Mouse (Mus musculus): Measurements from ENCODE around the gene Tmem178b.

DNA sequence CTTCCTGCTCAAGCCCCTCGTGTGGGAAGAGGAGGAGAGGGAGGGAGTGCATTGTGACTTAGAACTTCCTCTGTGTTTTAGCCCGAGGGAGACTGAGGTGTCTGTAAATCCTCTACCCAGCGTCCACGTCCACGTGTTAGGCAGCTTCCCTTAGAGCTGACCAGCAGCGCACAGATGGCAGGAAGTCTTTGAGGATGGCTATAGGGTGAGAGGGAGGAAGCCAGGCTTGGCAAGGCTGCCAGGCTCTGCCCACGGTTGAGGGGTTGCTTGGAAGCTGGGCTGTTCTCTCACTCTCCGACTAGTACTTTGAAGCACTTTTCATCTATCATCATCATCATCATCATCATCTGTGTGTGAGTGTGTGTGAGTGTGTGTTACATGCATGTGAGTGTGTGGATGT is 41.9 kb downstream of the Tmem178b start:
- no peak for TF ChIP-seq CTCF (IDR thresholded peaks at IDR 0.05; ENCODE audit: low read depth, low read length)
- TF ChIP-seq TAL1 (conservative IDR thresholded peaks at IDR 0.05; ENCODE audit: low read depth, low read length): no peak
- no peak for TF ChIP-seq GATA1 (IDR thresholded peaks at IDR 0.05; ENCODE audit: borderline replicate concordance, low read length)
- no peak for TF ChIP-seq POLR2AphosphoS5 (IDR thresholded peaks at IDR 0.05; ENCODE audit: insufficient replicate concordance, low read depth, low read length)
- TF ChIP-seq GATA2 (IDR thresholded peaks at IDR 0.05; ENCODE audit: borderline replicate concordance, low read depth, low read length): no peak
